Mouse (Mus musculus) gastrocnemius, adult 2 months (tissue): ENCODE results near the gene Arap1. TPM values are rescaled to one million over a fixed set of nuclear protein-coding genes. Genes with fewer than 3 reads are reported as not detected.

Source experiments
- DNase-seq: peaks from one replicate; pipeline ENCODE4 v3.0.0; 2022
- H3K27ac ChIP-seq: fragments of 200-600 bp; 2 replicates; pipeline ENCODE4 v1.8.1; 2022; ENCODE audit warnings: mild to moderate bottlenecking
- H3K4me3 ChIP-seq: fragments of 200-600 bp; 2 replicates; pipeline ENCODE4 v1.8.1; 2022; ENCODE audit warnings: mild to moderate bottlenecking, moderate library complexity
- CTCF ChIP-seq: fragments of 200-600 bp; IDR thresholded peaks from 2 replicates; pipeline ENCODE4 v1.8.1; 2022; ENCODE audit warnings: antibody characterized with exemption, mild to moderate bottlenecking, moderate library complexity
- intact Hi-C: fragments of 180-260 bp; cut with DNase I; formaldehyde crosslinking; loops from one replicate; pipeline ENCODE4 v1.15.1; 2025
- long read RNA-seq, 2 experiments: library from polyadenylated mRNA; stranded (forward); transcript quantifications; one replicate each; pipeline ENCODE4 v2.0.0; 2021
- total RNA-seq, 2 experiments: library from RNA; stranded (reverse); gene quantifications; 2 replicates each; pipeline ENCODE4 v1.2.3; 2021

The Arap1 gene
- 10 to 100 TPM; 19.9 to 30.6 TPM for total RNA-seq
- long read RNA-seq, experiment 1, full-length matches to known transcripts: 5 of 50 reads
- long read RNA-seq, experiment 1, partial matches to known transcripts: 34 of 50 reads
- long read RNA-seq, experiment 1, other reads (novel, unspliced or antisense): 11 of 50 reads
- long read RNA-seq, experiment 2, full-length matches to known transcripts: 5 of 34 reads
- long read RNA-seq, experiment 2, partial matches to known transcripts: 21 of 34 reads
- long read RNA-seq, experiment 2, other reads (novel, unspliced or antisense): 8 of 34 reads

- peak; percentile 77 for DNase-seq
- intact Hi-C loops: no loop called here
- H3K4me3 ChIP-seq: peak within 1 kb of the TSS; percentile 84
- no peak for TF ChIP-seq CTCF
- H3K27ac ChIP-seq: peak within 1 kb of the TSS; percentile 75
Observed at GRCm38 (mm10) chr7:101347767-101348270, at the start of gene Arap1. Gene Arap1, plus strand, starts transcription at chr7:101348067.

DNA sequence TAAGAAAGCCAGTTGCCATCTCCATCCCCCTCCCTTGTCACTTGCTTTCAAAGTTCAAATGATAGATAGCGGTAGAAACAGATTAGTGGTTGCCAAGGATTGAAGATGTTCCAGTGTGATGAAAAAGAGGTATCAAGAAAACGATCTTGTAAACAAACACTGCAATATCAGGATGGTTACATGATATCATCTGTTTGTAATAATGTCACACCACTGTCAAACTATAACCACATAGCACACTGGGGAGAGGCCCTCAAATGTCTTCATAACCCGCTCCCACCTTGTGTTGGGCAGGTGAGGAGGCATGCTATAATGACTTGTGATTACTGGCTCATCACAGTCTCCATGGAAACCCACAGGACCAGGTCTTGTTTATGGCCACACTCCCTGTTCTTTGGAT lies 49.5 kb upstream of the Arap1 start:
- no peak overlapping the region for H3K27ac ChIP-seq
- H3K4me3 ChIP-seq: no peak overlapping the region
- no peak for DNase-seq
- no peak for TF ChIP-seq CTCF
- intact Hi-C loops: no loop called here

DNA sequence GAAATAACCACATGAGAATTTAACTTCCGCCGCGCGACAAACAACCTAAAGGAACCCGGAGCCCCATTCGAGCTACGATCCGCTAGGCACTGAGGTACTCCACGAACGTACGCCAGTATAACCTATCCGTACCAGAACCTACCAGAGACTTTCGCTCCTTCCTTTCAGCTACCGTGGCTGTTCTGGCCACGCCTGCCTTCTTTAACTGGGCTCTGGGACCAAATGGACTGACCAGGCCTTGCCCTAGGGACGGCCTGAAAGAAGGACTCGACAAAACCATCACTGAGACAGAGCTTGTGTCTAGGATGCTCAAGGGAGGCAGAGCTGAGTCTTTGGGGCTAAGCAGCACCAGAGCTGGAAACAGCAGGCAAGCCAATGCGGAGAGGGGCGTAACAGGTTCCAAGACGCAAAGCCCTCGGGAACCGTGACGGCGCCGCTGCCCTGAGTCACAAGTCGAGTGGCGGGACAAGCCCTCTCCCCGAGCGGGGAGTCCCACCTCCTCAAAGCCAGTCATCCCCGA lies 46.4 kb upstream of the Arap1 start:
- Histone ChIP-seq H3K27ac (peak overlapping the region; percentile 96), H3K4me3 (peak overlapping the region; percentile 87)
- intact Hi-C loops: no loop called here
- no peak for TF ChIP-seq CTCF
- no peak for DNase-seq

- peak; percentile 58 for TF ChIP-seq CTCF
- DNase-seq: peak; percentile 96
- Histone ChIP-seq H3K4me3 (peak within 1 kb of the TSS; percentile 87), H3K27ac (peak within 1 kb of the TSS; percentile 96)
- intact Hi-C loops: loop anchor here (1.0 kb wide), 1 partner anchor 8 kb away; no protein-coding TSS in a partner anchor
Observed at GRCm38 (mm10) chr7:101301881-101302456, 45.9 kb upstream of the Arap1 start, which contains the start of gene Atg16l2. Gene Atg16l2, minus strand, starts transcription at chr7:101302251.

DNA sequence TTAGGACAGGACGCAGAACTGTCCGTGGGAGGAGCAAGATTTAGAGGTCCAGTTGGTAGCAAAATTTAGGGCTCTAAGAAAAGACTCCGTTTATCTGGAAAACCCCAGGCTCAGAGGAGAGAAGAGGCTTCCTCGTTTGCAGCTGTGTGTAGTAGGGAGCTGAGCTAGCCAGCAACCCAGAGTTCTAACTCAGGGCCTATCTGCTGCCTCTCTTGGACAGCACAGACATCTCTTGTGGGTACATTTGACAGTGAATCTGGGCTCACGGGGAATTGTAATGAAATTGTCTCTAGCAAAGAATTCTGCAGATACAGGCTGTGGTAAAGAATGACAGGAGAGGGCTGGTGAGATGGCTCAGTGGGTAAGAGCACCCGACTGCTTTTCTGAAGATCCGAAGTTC lies 45.2 kb upstream of the Arap1 start:
- TF ChIP-seq CTCF: no peak
- intact Hi-C loops: loop anchor here (1.0 kb wide), 1 partner anchor 8 kb away; no protein-coding TSS in a partner anchor
- Histone ChIP-seq H3K4me3 (peak overlapping the region; percentile 87), H3K27ac (peak overlapping the region; percentile 96)
- no peak for DNase-seq

DNA sequence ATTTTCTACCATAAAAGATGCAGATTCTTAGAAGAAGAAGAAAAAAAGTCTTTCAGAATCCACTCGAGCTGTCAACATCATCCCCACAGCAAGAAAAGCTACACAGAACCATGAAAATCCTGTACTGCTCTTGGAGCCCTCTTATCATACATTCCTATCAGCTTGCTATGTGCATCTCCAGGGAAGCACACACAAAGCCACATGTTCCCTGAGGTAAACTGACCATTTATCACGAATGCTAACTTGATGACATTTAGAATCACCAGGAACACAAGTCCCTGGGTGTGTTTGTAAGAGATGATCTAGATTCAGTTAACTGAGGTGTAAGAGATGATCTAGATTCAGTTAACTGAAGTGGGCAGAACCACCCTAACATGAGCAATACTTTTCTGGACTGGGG lies 41.0 kb upstream of the Arap1 start:
- DNase-seq: no peak
- TF ChIP-seq CTCF: no peak
- no peak overlapping the region for H3K4me3 ChIP-seq
- intact Hi-C loops: no loop called here
- H3K27ac ChIP-seq: no peak overlapping the region

DNA sequence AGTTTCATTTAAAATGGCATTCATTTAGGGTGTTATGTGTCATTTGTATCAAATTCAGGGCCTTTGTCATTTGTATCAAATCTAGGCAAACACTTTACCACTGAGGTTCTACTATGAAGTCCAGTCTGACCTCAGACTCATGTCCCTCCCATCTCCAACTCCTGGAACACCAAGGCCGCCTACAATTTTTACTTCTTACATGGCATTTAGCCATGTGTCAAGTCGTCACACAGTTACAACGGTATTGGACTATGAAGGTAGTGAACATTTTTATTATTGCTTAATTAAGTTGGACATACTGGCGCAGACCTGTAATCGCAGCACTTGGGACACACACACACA lies 37.9 kb upstream of the Arap1 start:
- TF ChIP-seq CTCF: no peak

DNA sequence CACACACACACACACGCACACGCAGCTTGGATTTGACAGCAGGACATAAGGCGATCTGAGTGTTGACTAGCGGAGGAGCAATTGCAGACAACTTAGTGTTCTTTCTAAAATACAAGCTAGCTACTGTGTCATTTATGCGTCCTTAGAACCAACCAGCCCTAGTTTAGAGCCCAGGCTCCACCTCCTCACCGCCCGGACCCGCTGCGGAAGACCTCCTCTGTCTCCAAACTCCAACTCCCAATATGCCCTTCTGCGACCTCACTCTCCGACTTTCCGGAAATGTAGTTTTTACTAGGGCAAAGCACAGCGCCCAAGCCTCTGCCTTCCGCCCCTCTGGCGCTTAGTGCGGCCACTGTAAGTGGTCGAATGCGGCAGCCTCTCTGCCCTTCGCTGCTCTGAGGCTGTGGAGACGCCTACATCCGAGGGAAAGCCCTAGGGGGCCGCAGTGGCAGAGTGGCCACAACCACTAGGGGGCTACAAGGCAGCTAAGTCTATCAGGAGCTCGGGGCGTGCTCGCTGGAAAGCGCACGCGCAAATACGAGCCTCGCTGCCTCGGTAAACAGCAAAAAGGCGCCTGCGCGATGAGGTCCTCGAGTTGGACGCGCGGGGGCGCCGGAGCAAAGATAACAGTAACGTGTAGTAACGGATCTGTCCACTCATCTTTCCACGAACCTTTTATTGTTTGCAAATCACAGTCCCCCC lies 37.4 kb upstream of the Arap1 start:
- H3K4me3 ChIP-seq: peak overlapping the region; percentile 82
- intact Hi-C loops: loop anchor here (1.0 to 2.0 kb wide), 3 partner anchors 8 to 102 kb away; partner anchors contain the start of gene Atg16l2
- TF ChIP-seq CTCF: no peak; the same call in 1 of the 2 replicates
- H3K27ac ChIP-seq: peak overlapping the region; percentile 98
- peak; percentile 98 for DNase-seq

More for the DNA sequence above, 37.9 kb upstream of the Arap1 start:
- H3K27ac ChIP-seq: peak overlapping the region; percentile 98
- peak overlapping the region; percentile 82 for H3K4me3 ChIP-seq
- intact Hi-C loops: loop anchor here (1.0 to 2.0 kb wide), 3 partner anchors 8 to 103 kb away; partner anchors contain the start of gene Atg16l2
- no peak for DNase-seq

DNA sequence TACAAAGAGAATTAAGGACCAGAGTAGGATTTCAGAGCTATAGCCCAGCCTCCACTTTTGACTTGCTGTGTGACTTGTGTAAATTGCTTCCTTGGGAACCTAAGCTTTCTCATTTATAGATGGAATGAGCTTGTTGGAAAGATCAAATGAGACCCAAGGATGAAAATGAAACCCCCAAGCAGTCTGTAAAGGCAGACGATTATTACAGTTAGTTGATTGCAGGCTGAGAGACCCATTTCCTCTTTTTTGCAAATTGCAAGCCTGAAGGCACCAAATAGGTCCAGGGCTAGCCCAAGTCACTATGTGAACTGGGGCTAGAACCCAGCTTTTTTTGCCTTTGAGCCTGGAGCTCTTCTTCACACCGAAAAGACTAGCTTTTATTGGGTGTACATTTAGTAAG lies 36.8 kb upstream of the Arap1 start:
- no peak for TF ChIP-seq CTCF
- intact Hi-C loops: loop anchor here (2.0 kb wide), 1 partner anchor 102 kb away; no protein-coding TSS in a partner anchor
- Histone ChIP-seq H3K27ac (peak overlapping the region; percentile 98), H3K4me3 (peak overlapping the region; percentile 82)
- DNase-seq: no peak

GRCm38 (mm10) chr7:101313033-101313432 lies 34.8 kb upstream of the Arap1 start:
- no peak for TF ChIP-seq CTCF
- intact Hi-C loops: no loop called here

DNA sequence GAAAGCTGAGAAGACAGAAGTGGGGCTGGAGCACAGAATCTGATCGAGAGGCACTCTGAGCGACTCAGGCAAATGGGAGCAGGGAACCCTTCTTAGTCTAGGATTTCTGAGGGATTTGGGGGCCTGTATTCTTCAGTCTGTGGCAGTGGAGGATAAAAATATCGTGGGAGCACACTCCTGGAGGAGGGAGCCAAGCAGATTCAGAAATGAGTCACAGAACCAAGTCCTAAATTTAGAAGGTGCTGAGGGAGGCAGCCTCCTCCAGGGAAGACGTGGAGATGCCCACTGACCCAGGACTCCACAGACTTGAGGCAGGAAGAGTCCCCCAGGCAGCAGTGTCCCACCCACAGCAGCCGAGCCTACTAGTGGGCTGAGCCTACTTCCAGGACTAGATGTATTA lies 33.5 kb upstream of the Arap1 start:
- no peak for TF ChIP-seq CTCF
- intact Hi-C loops: no loop called here
- DNase-seq: no peak
- Histone ChIP-seq H3K27ac (peak overlapping the region; percentile 81), H3K4me3 (no peak overlapping the region)

More at GRCm38 (mm10) chr7:101313033-101313432, 34.8 kb upstream of the Arap1 start:
- no peak for DNase-seq
- no peak overlapping the region for H3K4me3 ChIP-seq
- H3K27ac ChIP-seq: no peak overlapping the region

GRCm38 (mm10) chr7:101315699-101316098 lies 32.2 kb upstream of the Arap1 start:
- no peak for TF ChIP-seq CTCF
- no peak overlapping the region for H3K4me3 ChIP-seq
- no peak overlapping the region for H3K27ac ChIP-seq
- intact Hi-C loops: no loop called here
- DNase-seq: no peak
